Mouse (Mus musculus) cerebellum, adult 2 months (tissue): ENCODE results near the gene Psg20.

Source experiments
- CTCF ChIP-seq: fragments of 200-500 bp; IDR thresholded peaks from 2 replicates; pipeline ENCODE4 v1.5.1; 2011; ENCODE audit warnings: low read depth, mild to moderate bottlenecking, control low read depth, low read length, moderate library complexity, borderline replicate concordance; ENCODE audit not compliant: insufficient read depth
- POLR2A ChIP-seq: fragments of 200-500 bp; IDR thresholded peaks from 2 replicates; pipeline ENCODE4 v1.6.1; 2011; ENCODE audit warnings: low read length, control low read depth, borderline replicate concordance; ENCODE audit not compliant: insufficient read depth

GRCm38 (mm10) chr7:18724001-18724400, 38.0 kb upstream of the Psg20 start:
- no peak for TF ChIP-seq POLR2A
- no peak for TF ChIP-seq CTCF
